Mouse (Mus musculus): ENCODE results near the gene Yif1b.

Yif1b gene

GRCm38 (mm10) chr7:29281201-29282073 is 43.3 kb downstream of the Yif1b start, which contains the start of gene Spint2:
TSS of gene Spint2 (minus strand) at chr7:29281912.
- DNase-seq = peak; percentile 71 to 77

GRCm38 (mm10) chr7:29282074-29282554 is 44.0 kb downstream of the Yif1b start:
- no peak for DNase-seq

- no peak for DNase-seq
Observed at GRCm38 (mm10) chr7:29283876-29284275, 45.7 kb downstream of the Yif1b start.

GRCm38 (mm10) chr7:29284523-29284922 is 46.4 kb downstream of the Yif1b start:
- no peak for DNase-seq

GRCm38 (mm10) chr7:29287481-29287880 is 49.4 kb downstream of the Yif1b start:
- DNase-seq = no peak

GRCm38 (mm10) chr7:29288079-29288478 is 50.0 kb downstream of the Yif1b start:
- no peak for DNase-seq

- DNase-seq = peak; percentile 54 to 63
Observed at GRCm38 (mm10) chr7:29288942-29289638, 51.0 kb downstream of the Yif1b start, which contains the start of gene Ppp1r14a. TSS of gene Ppp1r14a (plus strand) at chr7:29289308.

GRCm38 (mm10) chr7:29289856-29290255 is 51.7 kb downstream of the Yif1b start:
- no peak for DNase-seq

- DNase-seq = no peak
Observed at GRCm38 (mm10) chr7:29290691-29291485, 52.8 kb downstream of the Yif1b start.

- DNase-seq = no peak
Observed at GRCm38 (mm10) chr7:29291616-29292457, 53.7 kb downstream of the Yif1b start.

GRCm38 (mm10) chr7:29292458-29293098 is 54.4 kb downstream of the Yif1b start:
- DNase-seq = no peak

GRCm38 (mm10) chr7:29293131-29294065 is 55.3 kb downstream of the Yif1b start:
- DNase-seq = no peak

- DNase-seq = no peak
Observed at GRCm38 (mm10) chr7:29294111-29294761, 56.1 kb downstream of the Yif1b start.

GRCm38 (mm10) chr7:29295861-29296647 is 57.9 kb downstream of the Yif1b start:
- no peak for DNase-seq

GRCm38 (mm10) chr7:29296998-29297397 is 58.9 kb downstream of the Yif1b start:
- DNase-seq = no peak

All from thymus, adult 18-20 months (tissue).